Mouse (Mus musculus) myocyte (in vitro differentiated cells): Measurements from ENCODE around the gene Map4k1. TPM values are rescaled to one million over a fixed set of nuclear protein-coding genes. Genes with fewer than 3 reads are reported as not detected.

Source experiments
- H3K27me3 ChIP-seq: one replicate; pipeline ENCODE4 v1.6.1; 2011; ENCODE audit not compliant: control insufficient read depth, insufficient read depth, insufficient read length
- H3K36me3 ChIP-seq: one replicate; pipeline ENCODE4 v1.6.1; 2011; ENCODE audit not compliant: control insufficient read depth, insufficient read depth
- H3K4me2 ChIP-seq: one replicate; pipeline ENCODE4 v1.6.1; 2011; ENCODE audit warnings: low read depth, control low read depth
- H3K4me3 ChIP-seq: one replicate; pipeline ENCODE4 v1.5.1; 2011; ENCODE audit warnings: mild to moderate bottlenecking, control low read depth, moderate library complexity
- H3K79me2 ChIP-seq: one replicate; pipeline ENCODE4 v1.6.1; 2011; ENCODE audit not compliant: control insufficient read depth, insufficient read depth
- H3ac ChIP-seq: one replicate; pipeline ENCODE4 v1.6.1; 2011; ENCODE audit not compliant: control insufficient read depth, insufficient read length
- CEBPB ChIP-seq: IDR thresholded peaks from 2 replicates; pipeline ENCODE4 v1.6.1; 2011; ENCODE audit warnings: mild to moderate bottlenecking, moderate library complexity; ENCODE audit not compliant: poor library complexity, insufficient read depth, severe bottlenecking
- E2F4 ChIP-seq: IDR thresholded peaks from one replicate; pipeline ENCODE4 v1.6.1; 2011; ENCODE audit warnings: mild to moderate bottlenecking, control low read depth, moderate library complexity; ENCODE audit not compliant: insufficient read depth
- MAX ChIP-seq: IDR thresholded peaks from one replicate; pipeline ENCODE4 v1.6.1; 2011; ENCODE audit warnings: low read depth, mild to moderate bottlenecking, control low read depth
- MYOD1 ChIP-seq, 3 experiments: IDR thresholded peaks; one replicate each; pipeline ENCODE4 v1.6.1; 2011; ENCODE audit warnings: control low read depth in 2 of 3, low read depth in 2 of 3, mild to moderate bottlenecking in 2 of 3, moderate library complexity in 1 of 3; ENCODE audit not compliant: insufficient read length in 2 of 3, control insufficient read depth in 1 of 3
- MYOG ChIP-seq, 3 experiments: IDR thresholded peaks; one replicate each; pipeline ENCODE4 v1.6.1; 2011; ENCODE audit warnings: control low read depth in 2 of 3, low read depth in 2 of 3, mild to moderate bottlenecking in 2 of 3; ENCODE audit not compliant: insufficient read length in 2 of 3, control insufficient read depth in 1 of 3, insufficient read depth in 1 of 3
- POLR2A ChIP-seq: IDR thresholded peaks from one replicate; pipeline ENCODE4 v1.6.1; 2011; ENCODE audit warnings: low read depth, mild to moderate bottlenecking, control low read depth, moderate library complexity; ENCODE audit not compliant: insufficient read length
- POLR2AphosphoS2 ChIP-seq: IDR thresholded peaks from one replicate; pipeline ENCODE4 v1.6.1; 2011; ENCODE audit warnings: low read depth, control low read depth; ENCODE audit not compliant: insufficient read length
- REST ChIP-seq: IDR thresholded peaks from one replicate; pipeline ENCODE4 v1.6.1; 2011; ENCODE audit warnings: mild to moderate bottlenecking, control low read depth, moderate library complexity; ENCODE audit not compliant: insufficient read depth, insufficient read length
- SRF ChIP-seq: IDR thresholded peaks from one replicate; pipeline ENCODE4 v1.6.1; 2011; ENCODE audit warnings: low read depth; ENCODE audit not compliant: control insufficient read depth, insufficient read length
- TCF12 ChIP-seq: IDR thresholded peaks from one replicate; pipeline ENCODE4 v1.6.1; 2011; ENCODE audit warnings: mild to moderate bottlenecking, control low read depth; ENCODE audit not compliant: poor library complexity, insufficient read depth, severe bottlenecking
- TCF3 ChIP-seq: IDR thresholded peaks from one replicate; pipeline ENCODE4 v1.6.1; 2011; ENCODE audit warnings: low read depth, control low read depth; ENCODE audit not compliant: insufficient read length
- USF1 ChIP-seq: IDR thresholded peaks from one replicate; pipeline ENCODE4 v1.6.1; 2011; ENCODE audit warnings: low read depth, mild to moderate bottlenecking, control low read depth, moderate library complexity
- polyA plus RNA-seq: library from polyadenylated mRNA; unstranded; fragments of >200 nt; fragmentation: generic; extraction: Trizol; gene quantifications from one replicate; pipeline ENCODE4 v1.2.1, GENCODE M21; 2012; ENCODE audit warnings: missing spikeins

Map4k1 gene
- polyA plus RNA-seq, 1 experiment = 0.18 TPM

DNA sequence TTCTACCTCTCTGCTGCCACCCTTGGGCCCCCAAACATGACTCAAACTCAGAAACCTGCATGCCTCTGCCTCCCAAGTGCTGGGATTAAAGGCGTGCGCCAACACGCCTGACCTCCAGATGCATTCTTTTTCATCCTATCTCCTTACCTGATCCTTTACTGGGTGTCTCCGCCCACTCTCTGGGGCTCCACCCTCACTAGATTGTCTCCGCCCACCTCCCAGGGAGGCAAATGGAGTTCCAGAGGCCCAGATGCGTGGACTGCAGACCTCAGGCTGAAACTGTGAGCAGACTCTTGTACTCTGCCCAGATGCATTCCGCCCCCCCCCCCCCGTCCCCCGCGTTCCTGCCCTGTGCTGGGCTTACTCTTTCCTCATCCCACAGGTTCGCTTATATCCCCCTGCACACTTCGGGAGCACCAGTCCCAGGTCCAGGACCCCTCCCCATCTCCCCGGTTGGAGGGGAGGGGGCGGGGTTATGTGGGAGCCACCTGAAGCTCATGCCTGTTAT, 9.0 kb downstream of the Map4k1 start:
- no peaks in the 10 kb centered on the region for H3K79me2 ChIP-seq
- H3K4me3 ChIP-seq = no peak overlapping the region
- TF ChIP-seq MYOG (IDR thresholded peaks at IDR 0.05; ENCODE audit: control insufficient read depth in 1 of 3, insufficient read depth in 1 of 3, insufficient read length in 2 of 3, low read depth in 2 of 3) (no peak), REST (no peak), MYOD1 (IDR thresholded peaks at IDR 0.05; ENCODE audit: control insufficient read depth in 1 of 3, insufficient read length in 2 of 3, low read depth in 2 of 3) (no peak), USF1 (no peak), POLR2A (no peak), CEBPB (no peak), POLR2AphosphoS2 (no peak), TCF3 (no peak), E2F4 (no peak), TCF12 (no peak)
- no peak overlapping the region for H3K4me2 ChIP-seq
- no peak overlapping the region for H3ac ChIP-seq
- no peaks in the 10 kb centered on the region for H3K36me3 ChIP-seq
- peaks cover 17% of the 10 kb centered on the region for H3K27me3 ChIP-seq

DNA sequence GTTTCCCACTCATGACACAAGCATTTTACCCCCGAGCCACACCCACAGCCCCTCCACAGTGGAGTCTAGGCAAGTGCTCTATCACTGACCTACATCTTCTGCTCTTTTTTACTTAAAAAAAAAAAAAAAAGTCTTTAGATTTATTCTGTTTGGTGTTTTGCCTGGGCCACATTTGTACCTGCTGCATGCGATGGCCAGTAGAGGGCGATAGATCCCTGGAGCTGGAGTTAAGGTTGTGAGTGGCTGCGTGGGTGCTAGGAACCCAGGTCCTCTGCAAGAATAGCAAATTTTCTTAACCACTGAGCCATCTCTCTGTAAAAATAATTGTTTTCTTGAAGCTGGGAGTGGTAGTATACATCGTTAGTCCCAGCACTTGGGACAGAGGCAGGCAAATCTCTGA, 9.8 kb downstream of the Map4k1 start:
- H3K36me3 ChIP-seq = no peaks in the 10 kb centered on the region
- peaks cover 17% of the 10 kb centered on the region for H3K27me3 ChIP-seq
- H3K4me3 ChIP-seq = no peak overlapping the region
- H3ac ChIP-seq = no peak overlapping the region
- no peaks in the 10 kb centered on the region for H3K79me2 ChIP-seq
- no peak overlapping the region for H3K4me2 ChIP-seq
- TF ChIP-seq MYOG (IDR thresholded peaks at IDR 0.05; ENCODE audit: control insufficient read depth in 1 of 3, insufficient read depth in 1 of 3, insufficient read length in 2 of 3, low read depth in 2 of 3) = no peak
- no peak for TF ChIP-seq POLR2A
- TF ChIP-seq USF1 = no peak
- TF ChIP-seq CEBPB = no peak
- no peak for TF ChIP-seq E2F4
- TF ChIP-seq MYOD1 (IDR thresholded peaks at IDR 0.05; ENCODE audit: control insufficient read depth in 1 of 3, insufficient read length in 2 of 3, low read depth in 2 of 3) = no peak
- no peak for TF ChIP-seq POLR2AphosphoS2
- no peak for TF ChIP-seq MAX
- TF ChIP-seq TCF12 = no peak
- no peak for TF ChIP-seq SRF
- TF ChIP-seq TCF3 = no peak
- no peak for TF ChIP-seq REST

DNA sequence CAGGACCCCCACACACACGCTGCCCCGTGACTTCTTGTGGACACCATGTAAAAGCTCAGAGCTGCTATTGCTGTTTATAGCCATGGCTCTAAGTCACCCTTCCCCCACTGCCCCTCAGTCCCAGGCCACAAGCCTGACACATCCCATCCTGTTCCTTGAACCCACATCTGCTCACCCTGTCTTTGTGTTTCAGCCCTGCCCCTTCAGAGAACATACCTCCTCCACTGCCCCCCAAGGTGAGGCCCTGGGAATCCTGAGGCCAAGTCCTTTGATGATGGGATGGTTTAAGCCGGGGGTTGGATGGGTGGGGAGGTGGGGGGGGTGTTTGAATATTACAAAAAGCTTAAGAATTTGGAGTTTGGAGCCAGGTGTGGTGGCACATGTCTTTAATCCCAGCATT, 11.1 kb downstream of the Map4k1 start:
- Histone ChIP-seq H3ac (no peak overlapping the region), H3K36me3 (no peaks in the 10 kb centered on the region), H3K4me3 (no peak overlapping the region), H3K27me3 (peaks cover 17% of the 10 kb centered on the region), H3K79me2 (no peaks in the 10 kb centered on the region), H3K4me2 (no peak overlapping the region)
- TF ChIP-seq POLR2A (no peak), TCF3 (no peak)

GRCm38 (mm10) chr7:28993402-28993801, 11.6 kb downstream of the Map4k1 start:
- peaks cover 17% of the 10 kb centered on the region for H3K27me3 ChIP-seq
- H3ac ChIP-seq = no peak overlapping the region
- TF ChIP-seq E2F4 (no peak), CEBPB (no peak), USF1 (no peak), POLR2AphosphoS2 (no peak)
- no peaks in the 10 kb centered on the region for H3K79me2 ChIP-seq
- no peak overlapping the region for H3K4me3 ChIP-seq
- no peak overlapping the region for H3K4me2 ChIP-seq
- H3K36me3 ChIP-seq = no peaks in the 10 kb centered on the region

DNA sequence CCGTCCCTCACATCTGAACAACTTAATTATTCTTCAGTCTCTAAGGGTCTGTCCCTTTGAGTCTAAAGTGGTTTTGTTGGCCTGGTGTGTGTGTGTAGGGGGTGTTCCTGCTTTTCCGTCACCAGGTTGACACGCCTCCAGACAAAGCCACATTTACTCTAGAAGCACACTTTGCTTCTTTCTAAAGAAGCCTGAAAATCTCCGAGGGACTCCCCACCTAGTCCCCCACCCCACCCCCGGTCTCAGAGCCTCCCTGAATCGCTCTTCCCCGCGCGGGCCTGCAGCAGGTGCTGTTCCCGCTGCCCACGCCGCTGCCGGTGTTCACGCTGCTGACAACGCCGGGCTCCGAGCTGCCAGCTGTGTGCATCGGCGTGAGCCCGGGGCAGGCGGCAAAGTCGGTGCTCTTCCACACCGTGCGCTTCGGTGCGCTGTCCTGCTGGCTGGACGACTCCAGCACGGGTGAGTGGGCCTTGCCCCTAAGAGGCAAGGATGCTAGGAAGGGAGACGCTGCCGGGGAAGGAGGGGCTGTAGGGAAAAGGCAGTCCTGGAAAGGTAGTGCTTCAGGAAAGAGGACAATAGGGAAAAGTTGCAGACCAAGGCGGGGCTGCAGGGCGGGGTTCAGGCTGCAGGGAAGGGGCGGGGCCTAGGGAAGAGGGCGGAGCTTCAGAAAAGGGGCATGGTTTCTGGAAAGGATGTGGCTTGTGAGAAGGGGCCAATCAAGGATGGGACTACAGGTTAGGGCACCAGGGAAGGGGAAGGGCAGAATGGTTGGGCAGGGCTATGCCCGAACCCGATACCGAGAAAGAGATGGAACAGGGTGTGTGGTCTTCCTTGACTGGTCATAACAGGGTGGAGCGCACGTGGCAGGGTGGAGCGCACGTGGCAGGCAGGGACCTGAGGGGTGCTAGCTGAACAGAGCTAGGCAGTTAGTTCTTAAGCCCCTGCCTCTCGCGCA, 19.1 kb downstream of the Map4k1 start:
- H3K4me2 ChIP-seq = no peak overlapping the region
- H3K4me3 ChIP-seq = no peak overlapping the region
- H3K36me3 ChIP-seq = no peaks in the 10 kb centered on the region
- no peaks in the 10 kb centered on the region for H3K27me3 ChIP-seq
- H3ac ChIP-seq = no peak overlapping the region
- TF ChIP-seq E2F4 (no peak), TCF12 (no peak), USF1 (no peak), REST (no peak), MYOG (IDR thresholded peaks at IDR 0.05; ENCODE audit: control insufficient read depth in 1 of 3, insufficient read depth in 1 of 3, insufficient read length in 2 of 3, low read depth in 2 of 3) (peak in 2 of 3 experiments; percentile 9 to 29), SRF (no peak), MYOD1 (IDR thresholded peaks at IDR 0.05; ENCODE audit: control insufficient read depth in 1 of 3, insufficient read length in 2 of 3, low read depth in 2 of 3) (peak in 2 of 3 experiments; percentile 5 to 41), TCF3 (no peak), POLR2AphosphoS2 (peak; percentile 76), POLR2A (peak; percentile 50), MAX (no peak), CEBPB (no peak)
- no peaks in the 10 kb centered on the region for H3K79me2 ChIP-seq
